Mouse (Mus musculus): ENCODE results near the gene Nsmce3.

GRCm38 (mm10) chr7:64900249-64900648 is 27.5 kb upstream of the Nsmce3 start:
- TF ChIP-seq CTCF (conservative IDR thresholded peaks at IDR 0.05; ENCODE audit: insufficient read depth, insufficient read length, low read depth, low read length) (no peak), POLR2A (IDR thresholded peaks at IDR 0.05; ENCODE audit: low read depth, low read length) (no peak)

All from kidney, adult 2 months (tissue).